Mouse (Mus musculus) heart, embryonic 16.5 days (tissue): ENCODE data around the gene Ubxn2a. TPM values are rescaled to one million over a fixed set of nuclear protein-coding genes. Genes with fewer than 3 reads are reported as not detected.
"Not testable (repeated sequence)": the region's sequence is repeated elsewhere in the genome, so short reads cannot be mapped to it uniquely, and the experiment has no call there.

ENCODE experiments used
- ATAC-seq: fragments of 200-750 bp; cut with Nextera tagmentation; replicated peaks from 2 replicates; pipeline ENCODE4 v1.8.0; 2017; ENCODE audit warnings: moderate number of reproducible peaks; ENCODE audit not compliant: insufficient read depth, low FRiP score; ENCODE audit errors: extremely low read depth
- H3K27ac ChIP-seq: fragments of 300-500 bp; sonication (generic); 2 replicates; pipeline ENCODE4 v1.5.1; 2014; ENCODE audit warnings: mild to moderate bottlenecking, low read length, control low read depth, moderate library complexity
- H3K27me3 ChIP-seq: fragments of 300-500 bp; sonication (generic); 2 replicates; pipeline ENCODE4 v1.6.1; 2014; ENCODE audit warnings: low read length, mixed read lengths; ENCODE audit not compliant: control insufficient read depth, insufficient read depth
- H3K36me3 ChIP-seq: fragments of 300-500 bp; sonication (generic); 2 replicates; pipeline ENCODE4 v1.6.1; 2014; ENCODE audit not compliant: control insufficient read depth, insufficient read depth
- H3K4me1 ChIP-seq: fragments of 300-500 bp; sonication (generic); 2 replicates; pipeline ENCODE4 v1.6.1; 2014; ENCODE audit warnings: low read length, mixed read lengths; ENCODE audit not compliant: control insufficient read depth, insufficient read depth
- H3K4me2 ChIP-seq: fragments of 300-500 bp; sonication (generic); 2 replicates; pipeline ENCODE4 v1.6.1; 2014; ENCODE audit warnings: low read depth, mild to moderate bottlenecking, control low read depth, low read length
- H3K4me3 ChIP-seq: fragments of 300-500 bp; sonication (generic); 2 replicates; pipeline ENCODE4 v1.5.1; 2014; ENCODE audit warnings: mild to moderate bottlenecking, control low read depth, low read length
- H3K9ac ChIP-seq: fragments of 300-500 bp; sonication (generic); 2 replicates; pipeline ENCODE4 v1.6.1; 2014; ENCODE audit warnings: low read length, control low read depth
- H3K9me3 ChIP-seq: fragments of 300-500 bp; sonication (generic); replicated peaks from 2 replicates; pipeline ENCODE4 v1.6.1; 2016; ENCODE audit warnings: low read length; ENCODE audit not compliant: control insufficient read depth
- WGBS: fragments of 180-500 bp; shearing (Covaris S2); extraction: QIAGEN DNeasy Blood & Tissue Kit; methylation state at CpG from one replicate; pipeline ENCODE4 v1.1.7; 2014; 5-methylcytosine and 5-hydroxymethylcytosine counted together
- polyA plus RNA-seq: library from polyadenylated mRNA; unstranded; fragments of >200 nt; fragmentation: Nextera tagmentation; extraction: Ambion mirVana; gene quantifications from 2 replicates; pipeline ENCODE4 v1.2.1, GENCODE M21; 2015

Gene Ubxn2a
- polyA plus RNA-seq, 1 experiment from 2014 or later, result 32.7 TPM

GRCm38 (mm10) chr12:4888739-4889138 lies 18.8 kb downstream of the Ubxn2a start:
- H3K4me2 ChIP-seq, result no peak overlapping the region
- no peak for ATAC-seq
- H3K9me3 ChIP-seq, result no peaks in the 10 kb centered on the region

DNA sequence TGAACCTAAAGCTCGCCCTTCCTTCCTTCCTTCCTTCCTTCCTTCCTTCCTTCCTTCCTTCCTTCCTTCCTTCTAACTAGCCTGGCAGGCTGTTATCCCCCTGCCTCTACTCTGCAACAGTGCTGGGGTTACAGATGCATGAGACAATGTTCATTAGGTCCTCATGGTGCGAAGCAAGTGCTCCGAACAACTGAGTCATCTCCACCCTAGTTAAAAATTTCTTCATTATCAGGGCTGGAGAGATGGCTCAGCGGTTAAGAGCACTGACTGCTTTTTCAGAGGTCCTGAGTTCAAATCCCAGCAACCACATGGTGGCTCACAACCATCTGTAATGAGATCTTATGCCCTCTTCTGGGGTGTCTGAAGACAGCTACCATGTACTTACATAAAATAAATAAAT lies 20.9 kb downstream of the Ubxn2a start:
- not testable (repeated sequence) for H3K4me1 ChIP-seq, H3K27ac ChIP-seq, H3K4me3 ChIP-seq, H3K9ac ChIP-seq, H3K9me3 ChIP-seq, ATAC-seq, H3K27me3 ChIP-seq, H3K4me2 ChIP-seq
- peaks cover 13% of the 10 kb centered on the region for H3K36me3 ChIP-seq
- WGBS, result 98% methylated on average over 4 of the region's 4 CpGs

More at GRCm38 (mm10) chr12:4888739-4889138, 18.8 kb downstream of the Ubxn2a start:
- Histone ChIP-seq H3K36me3 (0 out of 2 replicates have a peak, but pooled peaks cover 3% of the 10 kb centered on the region), H3K4me1 (0 out of 2 replicates have a peak, but pooled peaks cover 4% of the 10 kb centered on the region), H3K27me3 (no peaks in the 10 kb centered on the region), H3K9ac (no peak overlapping the region), H3K27ac (no peak overlapping the region), H3K4me3 (no peak overlapping the region)

DNA sequence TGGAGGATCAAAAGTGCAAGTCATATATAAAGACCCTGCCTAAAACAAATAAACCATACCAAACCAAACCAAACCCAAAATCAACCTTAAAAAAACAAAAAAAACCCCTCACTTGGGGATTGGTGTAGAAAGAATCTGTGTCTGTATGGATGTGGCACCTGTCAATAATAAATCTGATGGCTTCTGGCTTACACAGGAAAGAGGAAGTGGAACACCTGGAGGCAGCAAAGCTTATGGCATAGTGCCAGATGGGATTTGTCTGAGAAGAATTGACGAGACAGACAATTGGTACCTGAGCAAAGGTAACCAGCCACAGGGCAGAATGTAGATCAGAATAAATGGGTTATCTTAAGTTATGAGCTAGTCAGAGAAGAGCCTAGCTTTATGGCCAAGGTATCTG lies 22.4 kb downstream of the Ubxn2a start:
- WGBS, result 75% methylated on average over 1 of the region's 1 CpGs
- Histone ChIP-seq H3K36me3 (peaks cover 16% of the 10 kb centered on the region), H3K4me2 (no peak overlapping the region), H3K27me3 (no peaks in the 10 kb centered on the region), H3K4me1 (0 out of 2 replicates have a peak, but pooled peaks cover 4% of the 10 kb centered on the region), H3K27ac (no peak overlapping the region), H3K4me3 (no peak overlapping the region), H3K9me3 (no peaks in the 10 kb centered on the region), H3K9ac (no peak overlapping the region)
- ATAC-seq, result no peak

DNA sequence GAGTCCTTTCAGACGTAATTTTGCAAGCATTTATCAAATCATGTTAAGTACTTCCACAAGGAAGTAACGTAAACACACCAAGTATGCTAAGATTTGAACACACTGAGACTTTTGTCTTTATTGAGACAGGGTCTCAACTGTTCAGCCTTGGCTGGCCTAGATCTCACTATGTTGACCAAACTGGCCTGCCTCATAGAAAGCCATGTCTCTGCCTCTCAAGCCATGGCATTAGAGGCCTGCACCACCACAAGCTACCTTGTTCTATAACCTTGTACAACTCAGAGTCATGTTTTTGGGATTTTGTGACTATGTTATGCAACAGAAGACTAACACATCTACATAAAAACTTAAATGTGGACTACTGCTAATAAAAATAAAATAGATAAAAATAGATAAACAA lies 25.4 kb downstream of the Ubxn2a start:
- Histone ChIP-seq H3K9ac (no peak overlapping the region), H3K4me1 (no peaks in the 10 kb centered on the region), H3K27ac (no peak overlapping the region), H3K4me3 (no peak overlapping the region), H3K36me3 (peaks cover 28% of the 10 kb centered on the region), H3K4me2 (no peak overlapping the region), H3K27me3 (no peaks in the 10 kb centered on the region), H3K9me3 (no peaks in the 10 kb centered on the region)
- WGBS, result 72% methylated on average over 2 of the region's 2 CpGs
- no peak for ATAC-seq

DNA sequence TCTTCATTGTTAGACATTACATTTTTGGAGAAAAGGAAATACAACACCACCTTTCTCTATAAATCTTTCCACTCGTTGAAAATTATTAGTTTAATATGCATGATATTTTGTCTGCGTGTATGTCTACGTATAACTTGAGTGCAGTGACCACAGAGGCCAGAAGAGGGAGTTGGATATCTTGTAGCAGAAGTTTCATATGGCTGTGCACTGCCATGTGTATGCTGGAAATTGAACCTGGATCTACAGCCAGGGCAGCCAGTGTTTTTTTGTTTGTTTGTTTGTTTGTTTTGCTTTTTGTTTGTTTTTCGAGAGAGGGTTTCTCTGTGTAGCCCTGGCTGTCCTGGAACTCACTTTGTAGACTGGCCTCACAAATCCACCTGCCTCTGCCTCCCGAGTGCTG lies 28.5 kb downstream of the Ubxn2a start:
- Histone ChIP-seq H3K27ac (no peak overlapping the region), H3K36me3 (peaks cover 28% of the 10 kb centered on the region), H3K4me1 (peaks cover 9% of the 10 kb centered on the region), H3K4me3 (no peak overlapping the region), H3K27me3 (no peaks in the 10 kb centered on the region), H3K9me3 (no peaks in the 10 kb centered on the region), H3K9ac (no peak overlapping the region), H3K4me2 (no peak overlapping the region)
- 93% methylated on average over 5 of the region's 5 CpGs for WGBS
- ATAC-seq, result no peak

GRCm38 (mm10) chr12:4878296-4878783 lies 29.2 kb downstream of the Ubxn2a start:
- WGBS, result 72% methylated on average over 9 of the region's 9 CpGs
- ATAC-seq, result no peak
- no peaks in the 10 kb centered on the region for H3K27me3 ChIP-seq
- H3K4me3 ChIP-seq, result no peak overlapping the region
- peaks cover 25% of the 10 kb centered on the region for H3K36me3 ChIP-seq
- no peak overlapping the region for H3K9ac ChIP-seq
- H3K27ac ChIP-seq, result no peak overlapping the region
- H3K9me3 ChIP-seq, result no peaks in the 10 kb centered on the region
- H3K4me1 ChIP-seq, result peaks cover 15% of the 10 kb centered on the region
- H3K4me2 ChIP-seq, result no peak overlapping the region

- Histone ChIP-seq H3K4me1 (peaks cover 15% of the 10 kb centered on the region), H3K9ac (no peak overlapping the region), H3K27ac (no peak overlapping the region), H3K4me3 (no peak overlapping the region), H3K27me3 (no peaks in the 10 kb centered on the region), H3K4me2 (no peak overlapping the region), H3K9me3 (no peaks in the 10 kb centered on the region), H3K36me3 (peaks cover 12% of the 10 kb centered on the region)
- no peak for ATAC-seq
- WGBS, result 86% methylated on average over 8 of the region's 8 CpGs
Measured at GRCm38 (mm10) chr12:4875623-4876022, 31.9 kb downstream of the Ubxn2a start.

DNA sequence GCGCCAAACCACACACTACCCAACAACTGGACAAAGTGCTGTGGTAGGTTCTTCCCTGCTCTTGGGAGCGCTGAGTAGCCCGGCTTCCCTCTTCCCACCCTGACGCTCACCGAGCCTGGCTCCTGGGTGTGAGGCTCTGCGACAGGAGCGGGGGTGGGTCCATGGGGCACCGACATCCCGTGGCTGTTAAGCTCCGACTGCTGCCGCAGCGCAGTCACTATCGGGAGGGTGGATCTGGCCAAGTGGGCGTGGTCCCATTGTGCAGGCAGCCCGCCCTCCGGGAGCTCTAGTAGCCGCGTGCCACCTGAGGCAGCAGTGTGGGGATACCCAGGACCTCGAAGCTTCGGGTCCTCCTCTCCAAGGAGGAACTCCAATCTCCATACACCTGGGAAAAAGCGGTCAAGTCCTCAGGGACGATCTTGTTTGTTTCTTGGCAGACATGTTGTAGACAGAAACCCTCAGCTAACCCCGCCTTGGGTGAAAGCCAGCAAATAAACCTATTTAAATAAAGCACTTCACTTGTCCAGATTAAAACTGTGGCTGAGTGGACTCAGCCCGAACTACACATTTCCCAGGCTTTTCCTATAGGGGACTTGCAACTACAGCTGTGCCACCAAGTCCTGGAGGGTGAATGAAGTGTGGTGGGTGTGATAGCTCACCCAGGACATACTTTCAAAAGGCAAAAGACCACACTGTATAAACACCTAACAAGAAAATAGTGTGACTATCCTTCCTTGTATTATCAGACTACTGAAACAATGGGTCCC lies 33.2 kb downstream of the Ubxn2a start, which contains the start of gene Mfsd2b:
TSS of gene Mfsd2b (minus strand) at position 199 of the 767 bp plus-strand sequence.
- H3K4me3 ChIP-seq, result peak within 1 kb of the TSS; percentile 41
- peaks cover 15% of the 10 kb centered on the region for H3K4me1 ChIP-seq
- H3K9me3 ChIP-seq, result no peaks in the 10 kb centered on the region
- peaks cover 8% of the 10 kb centered on the region for H3K36me3 ChIP-seq
- H3K4me2 ChIP-seq, result peak within 1 kb of the TSS; percentile 92
- H3K27me3 ChIP-seq, result no peaks in the 10 kb centered on the region
- peak within 1 kb of the TSS; percentile 14; the same call in 1 of the 2 replicates for H3K27ac ChIP-seq
- peak; percentile 90 for ATAC-seq
- peak within 1 kb of the TSS; percentile 65 for H3K9ac ChIP-seq
- 3% methylated on average over 24 of the region's 24 CpGs for WGBS

DNA sequence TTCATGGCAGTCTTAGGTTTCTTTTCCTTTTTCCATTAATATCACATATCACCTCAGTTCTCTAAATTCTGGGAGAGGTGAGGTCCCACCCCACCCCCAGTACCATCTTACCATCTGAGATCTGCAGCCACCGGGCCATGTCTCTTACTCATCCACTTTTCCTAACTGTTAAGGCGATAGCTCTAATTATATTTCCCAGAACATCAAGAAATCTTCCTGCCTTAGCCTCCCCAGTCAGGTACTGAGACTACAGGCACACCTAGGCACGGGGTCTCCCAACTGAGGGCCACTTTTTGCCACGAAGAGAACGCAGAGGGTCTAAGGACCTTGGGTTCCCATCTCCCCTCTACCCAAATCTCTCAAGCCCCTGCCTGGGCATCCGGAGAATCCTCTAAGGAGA lies 34.0 kb downstream of the Ubxn2a start:
- Histone ChIP-seq H3K36me3 (peaks cover 3% of the 10 kb centered on the region; the same call in 1 of the 2 replicates), H3K4me2 (peak overlapping the region; percentile 92), H3K4me3 (peak overlapping the region; percentile 41), H3K9me3 (no peaks in the 10 kb centered on the region), H3K9ac (peak overlapping the region; percentile 65), H3K4me1 (peaks cover 15% of the 10 kb centered on the region), H3K27me3 (no peaks in the 10 kb centered on the region), H3K27ac (no peak overlapping the region)
- WGBS, result 70% methylated on average over 6 of the region's 6 CpGs
- ATAC-seq, result no peak
